Mouse (Mus musculus): ENCODE results near the gene Rnf123. TPM values are rescaled to one million over a fixed set of nuclear protein-coding genes. Genes with fewer than 3 reads are reported as not detected.
A peak's percentile ranks its signal among the peaks of the same experiment; 100 is the strongest.

Gene Rnf123
- total RNA-seq, 2 experiments from 2014 or later: 153 to 172 TPM

GRCm38 (mm10) chr9:108104766-108105548 is 21.8 kb upstream of the Rnf123 start:
- no peak for DNase-seq

- DNase-seq: no peak
Measured at GRCm38 (mm10) chr9:108099619-108100018, 16.5 kb upstream of the Rnf123 start.

- DNase-seq: no peak
Measured at GRCm38 (mm10) chr9:108095949-108096712, 13.0 kb upstream of the Rnf123 start.

GRCm38 (mm10) chr9:108095518-108095917 is 12.4 kb upstream of the Rnf123 start:
- DNase-seq: peak; percentile 66

- no peak for DNase-seq
Measured at GRCm38 (mm10) chr9:108094998-108095411, 11.9 kb upstream of the Rnf123 start.

GRCm38 (mm10) chr9:108094184-108094941 is 11.2 kb upstream of the Rnf123 start, which contains the start of gene Apeh:
Gene Apeh, minus strand, starts transcription at chr9:108094606.
- DNase-seq: peak; percentile 96

- no peak for DNase-seq
Measured at GRCm38 (mm10) chr9:108093586-108093985, 10.4 kb upstream of the Rnf123 start.

- no peak for DNase-seq
Measured at GRCm38 (mm10) chr9:108090611-108091120, 7.5 kb upstream of the Rnf123 start.

GRCm38 (mm10) chr9:108085261-108085660 is 2.1 kb upstream of the Rnf123 start:
- no peak for DNase-seq

- DNase-seq: no peak
Measured at GRCm38 (mm10) chr9:108083561-108083960, 415 bp upstream of the Rnf123 start.

GRCm38 (mm10) chr9:108082549-108082948 is 597 bp downstream of the Rnf123 start:
- no peak for DNase-seq

- DNase-seq: no peak
Measured at GRCm38 (mm10) chr9:108080168-108080567, 3.0 kb downstream of the Rnf123 start, which contains the start of gene Mst1. Gene Mst1, plus strand, starts transcription at chr9:108080436.

- DNase-seq: no peak
Measured at GRCm38 (mm10) chr9:108073141-108073930, 9.8 kb downstream of the Rnf123 start.

- no peak for DNase-seq
Measured at GRCm38 (mm10) chr9:108072481-108072924, 10.6 kb downstream of the Rnf123 start.

GRCm38 (mm10) chr9:108071801-108072200 is 11.3 kb downstream of the Rnf123 start:
- no peak for DNase-seq

- DNase-seq: no peak
Measured at GRCm38 (mm10) chr9:108069529-108069928, 13.6 kb downstream of the Rnf123 start.

- no peak for DNase-seq
Measured at GRCm38 (mm10) chr9:108069007-108069406, 14.1 kb downstream of the Rnf123 start.

- DNase-seq: peak; percentile 85
Measured at GRCm38 (mm10) chr9:108067900-108068299, 15.2 kb downstream of the Rnf123 start.

GRCm38 (mm10) chr9:108067199-108067598 is 15.9 kb downstream of the Rnf123 start:
- no peak for DNase-seq

- peak; percentile 61 for DNase-seq
Measured at GRCm38 (mm10) chr9:108065491-108066011, 17.6 kb downstream of the Rnf123 start.

GRCm38 (mm10) chr9:108063361-108063760 is 19.8 kb downstream of the Rnf123 start:
- no peak for DNase-seq
